Mouse (Mus musculus): Measurements from ENCODE around the gene Crym. TPM values are rescaled to one million over a fixed set of nuclear protein-coding genes. Genes with fewer than 3 reads are reported as not detected.

Gene Crym
- total RNA-seq (2015) (not detected in 2 replicates), total RNA-seq (2017) (not detected in 2 replicates)

DNA sequence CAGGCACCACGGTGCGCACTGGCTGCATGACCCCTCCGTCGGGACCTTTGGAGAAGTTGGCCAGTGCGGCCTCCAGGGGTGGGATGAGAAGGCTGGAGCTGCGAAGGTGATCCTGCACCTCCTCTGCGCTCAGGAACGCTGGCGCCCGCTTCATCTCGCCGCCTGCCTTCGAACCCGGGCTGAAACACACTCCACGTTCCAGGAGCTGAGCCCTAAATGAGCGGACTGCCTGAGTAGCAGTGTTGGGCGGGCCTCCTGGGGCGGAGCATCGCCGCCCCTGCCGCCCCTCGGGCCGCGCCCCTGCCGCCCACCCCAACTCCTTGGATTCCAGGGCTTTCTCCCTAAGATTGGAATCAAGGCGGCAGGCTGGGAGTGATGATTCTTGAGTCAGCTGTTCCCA, at the start of gene Crym:
TSS of gene Crym (minus strand) at position 341 of the 400 bp plus-strand sequence.
- ATAC-seq (ENCODE audit: poor library complexity, severe bottlenecking) = no peak

DNA sequence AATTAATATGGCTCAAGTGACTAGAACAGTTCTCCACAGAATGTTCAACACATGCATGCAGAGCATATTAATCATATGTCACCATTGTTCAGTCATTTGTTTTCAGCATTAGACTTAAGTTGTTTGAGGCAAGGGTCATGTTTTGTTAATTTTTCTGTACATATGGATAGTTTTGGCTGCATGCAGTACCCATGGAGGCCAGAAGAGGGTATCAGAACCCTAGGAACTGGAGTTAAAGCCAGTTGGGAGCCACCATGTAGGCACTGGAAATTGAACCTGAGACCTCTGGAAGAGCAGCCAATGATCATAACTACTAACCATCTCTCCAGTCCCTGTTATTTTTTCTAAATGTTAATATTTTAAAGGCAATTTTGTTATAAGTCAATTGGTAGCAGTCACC, 39.2 kb upstream of the Crym start:
- ATAC-seq (ENCODE audit: poor library complexity, severe bottlenecking) = no peak

DNA sequence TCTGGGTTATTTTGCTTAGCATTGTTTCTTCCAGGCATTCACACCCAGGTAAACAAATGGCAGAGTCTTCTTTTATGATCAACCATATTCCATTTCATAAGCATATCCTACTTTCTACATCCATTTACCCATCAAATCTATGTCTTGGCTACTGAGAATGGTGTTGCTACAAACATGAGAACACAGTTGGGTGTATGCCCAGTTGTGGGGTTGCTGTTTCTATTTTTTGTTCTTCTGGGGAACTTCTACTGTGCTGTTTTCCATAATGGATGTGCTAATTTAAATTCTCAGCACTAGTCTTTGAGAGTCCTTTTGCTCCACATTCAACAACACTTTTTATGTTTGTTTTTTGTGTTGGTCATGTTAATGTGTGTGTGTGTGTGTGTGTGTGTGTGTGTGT, 26.6 kb upstream of the Crym start:
- ATAC-seq (ENCODE audit: poor library complexity, severe bottlenecking) = no peak

DNA sequence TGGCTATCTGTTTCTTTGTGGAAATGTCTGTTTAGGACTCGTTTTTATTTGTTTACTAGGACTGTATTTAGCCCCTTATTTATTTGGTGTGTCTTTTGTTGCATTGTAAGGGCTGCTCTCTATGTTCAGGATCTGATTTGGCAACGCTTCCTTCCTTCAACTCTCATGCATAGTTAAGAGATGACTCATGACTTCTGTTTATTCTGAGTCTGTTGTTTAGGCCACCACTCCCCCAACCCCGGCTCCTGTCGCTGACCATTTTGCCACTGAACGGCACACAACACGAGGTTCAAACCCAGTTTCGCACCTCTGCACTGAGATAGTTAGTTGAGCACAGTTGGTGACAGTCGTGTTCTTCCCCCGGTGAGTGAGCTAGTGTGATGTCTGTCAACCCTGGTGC, 4.1 kb upstream of the Crym start:
- peak; percentile 36 for ATAC-seq (ENCODE audit: poor library complexity, severe bottlenecking)

DNA sequence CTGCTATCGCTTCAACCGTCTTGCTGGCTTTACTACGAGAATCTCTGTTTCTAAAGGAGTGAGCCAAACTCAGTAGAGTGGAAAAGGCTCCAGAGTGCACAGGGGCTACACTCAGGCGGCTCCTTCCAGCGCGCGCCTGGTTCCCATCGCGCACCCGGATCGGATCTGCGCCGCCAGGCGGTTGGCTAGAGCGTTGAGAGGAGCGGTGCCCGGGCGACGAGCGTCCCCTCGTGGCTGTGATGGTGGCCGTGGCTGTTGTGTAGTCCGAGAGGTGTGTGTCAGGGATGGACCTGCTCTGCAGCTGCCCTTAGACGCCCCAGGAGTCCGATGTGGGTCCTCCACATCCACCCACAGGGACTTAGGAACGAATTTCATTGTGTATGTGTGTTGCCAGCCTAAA, 1.9 kb upstream of the Crym start, which contains the start of gene Abca14:
TSS of gene Abca14 (plus strand) at position 173 of the 400 bp plus-strand sequence.
- ATAC-seq (ENCODE audit: poor library complexity, severe bottlenecking) = peak; percentile 76

DNA sequence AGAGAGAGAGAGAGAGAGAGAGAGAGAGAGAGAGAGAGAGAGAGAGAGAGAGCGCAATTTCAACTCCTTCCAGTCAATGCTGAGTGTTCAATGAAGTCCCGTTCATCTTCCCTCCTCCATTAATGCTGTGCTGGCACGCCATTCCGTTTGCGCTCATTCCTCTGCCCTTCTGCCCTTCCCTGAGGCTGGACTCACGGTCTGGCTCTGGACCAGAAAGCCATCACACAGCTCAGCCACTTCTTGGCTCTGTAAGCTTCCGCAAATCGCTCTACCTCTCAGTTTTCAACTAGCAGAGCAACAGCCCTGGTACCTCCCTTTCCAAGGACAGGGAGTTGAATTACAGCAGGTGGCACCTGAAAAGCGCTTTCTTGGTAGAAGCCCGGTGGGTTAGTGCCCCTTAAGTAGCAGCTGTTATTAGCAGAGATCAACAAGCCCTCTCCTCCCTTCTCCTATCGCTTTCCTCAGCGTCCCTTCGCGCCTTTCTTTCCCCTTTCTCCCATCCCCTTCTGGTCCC, 623 bp downstream of the Crym start:
- ATAC-seq (ENCODE audit: poor library complexity, severe bottlenecking) = no peak

DNA sequence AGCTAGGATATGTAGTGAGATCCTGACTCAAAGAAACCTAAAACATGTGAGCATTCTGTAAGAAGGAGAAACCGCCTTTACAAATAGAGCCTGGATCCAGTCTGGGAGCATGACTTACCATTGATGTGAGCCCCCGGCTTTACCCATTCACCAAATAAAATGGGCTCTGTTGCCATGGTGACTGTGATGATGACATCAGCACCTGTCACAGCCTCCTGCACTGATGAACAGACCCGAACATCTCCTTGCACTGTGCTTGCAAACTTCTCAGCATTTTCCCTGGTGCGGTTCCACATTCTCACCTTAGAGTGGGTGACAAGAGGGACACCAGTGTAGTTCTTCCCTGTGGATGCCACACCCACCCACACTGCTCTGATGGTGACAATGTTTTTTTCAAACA, 6.7 kb downstream of the Crym start:
- no peak for ATAC-seq (ENCODE audit: poor library complexity, severe bottlenecking)

DNA sequence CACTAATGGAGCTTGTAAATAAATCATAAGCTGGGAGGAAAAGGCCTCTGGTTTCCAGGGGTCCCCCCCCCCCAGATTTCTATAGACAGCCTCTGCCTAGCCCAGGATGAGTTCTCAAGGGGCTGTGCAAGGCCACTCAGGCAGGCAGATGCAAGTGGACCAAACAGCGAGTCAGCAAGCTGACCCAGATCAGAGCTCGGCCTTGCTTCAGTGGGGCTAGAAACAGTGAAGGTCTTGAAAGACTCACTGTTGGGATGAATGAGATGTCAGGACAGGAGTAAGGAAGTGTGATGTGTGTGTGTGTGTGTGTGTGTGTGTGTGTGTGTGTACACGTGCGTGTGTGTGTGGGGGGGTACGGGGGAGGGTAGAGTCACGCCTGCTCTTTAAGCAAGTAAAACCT, 9.1 kb downstream of the Crym start:
- ATAC-seq (ENCODE audit: poor library complexity, severe bottlenecking) = no peak

DNA sequence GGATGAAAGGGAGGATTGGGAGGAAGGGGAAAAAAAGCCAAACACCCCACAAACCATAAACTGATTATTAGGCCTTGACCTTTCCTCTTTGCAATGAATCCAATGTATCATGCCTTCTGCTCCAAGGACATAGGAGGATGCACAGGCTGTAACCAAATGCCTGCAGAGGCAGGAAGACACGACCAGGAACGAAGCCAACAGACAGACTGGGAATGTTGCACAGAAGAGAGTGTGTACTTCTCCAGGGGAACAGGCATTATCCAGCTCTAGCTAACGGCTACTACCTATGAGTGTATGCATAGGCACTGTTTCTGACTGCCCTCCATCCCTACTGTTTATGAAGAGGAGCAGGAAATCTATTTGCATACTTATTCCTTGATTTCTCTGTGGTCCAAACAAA, 9.7 kb downstream of the Crym start:
- ATAC-seq (ENCODE audit: poor library complexity, severe bottlenecking) = no peak

DNA sequence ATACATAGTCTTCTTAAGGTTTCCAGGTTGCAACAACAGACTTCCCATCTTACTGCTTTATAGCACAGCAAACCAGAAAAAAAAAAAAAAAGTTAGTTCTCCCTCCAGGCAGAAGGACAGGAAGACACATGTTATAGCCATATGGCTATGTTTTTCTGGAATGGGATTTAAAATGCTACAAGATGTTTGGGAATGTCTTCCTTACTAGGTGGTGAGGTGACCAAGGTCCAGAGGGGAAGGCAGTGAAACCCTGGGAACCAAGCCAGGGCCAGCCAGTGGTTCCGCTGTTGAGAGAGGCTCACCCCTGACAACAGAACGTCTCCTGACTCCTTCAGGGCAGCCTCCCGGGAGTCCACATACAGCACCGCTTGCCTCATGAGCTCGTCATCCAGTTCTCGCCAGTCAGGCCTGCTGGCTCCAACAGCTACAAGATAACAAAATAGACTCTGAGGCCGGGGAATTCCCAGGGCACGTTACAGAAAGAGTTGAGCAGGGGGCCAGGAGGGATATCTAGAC, 11.7 kb downstream of the Crym start:
- ATAC-seq (ENCODE audit: poor library complexity, severe bottlenecking) = no peak

DNA sequence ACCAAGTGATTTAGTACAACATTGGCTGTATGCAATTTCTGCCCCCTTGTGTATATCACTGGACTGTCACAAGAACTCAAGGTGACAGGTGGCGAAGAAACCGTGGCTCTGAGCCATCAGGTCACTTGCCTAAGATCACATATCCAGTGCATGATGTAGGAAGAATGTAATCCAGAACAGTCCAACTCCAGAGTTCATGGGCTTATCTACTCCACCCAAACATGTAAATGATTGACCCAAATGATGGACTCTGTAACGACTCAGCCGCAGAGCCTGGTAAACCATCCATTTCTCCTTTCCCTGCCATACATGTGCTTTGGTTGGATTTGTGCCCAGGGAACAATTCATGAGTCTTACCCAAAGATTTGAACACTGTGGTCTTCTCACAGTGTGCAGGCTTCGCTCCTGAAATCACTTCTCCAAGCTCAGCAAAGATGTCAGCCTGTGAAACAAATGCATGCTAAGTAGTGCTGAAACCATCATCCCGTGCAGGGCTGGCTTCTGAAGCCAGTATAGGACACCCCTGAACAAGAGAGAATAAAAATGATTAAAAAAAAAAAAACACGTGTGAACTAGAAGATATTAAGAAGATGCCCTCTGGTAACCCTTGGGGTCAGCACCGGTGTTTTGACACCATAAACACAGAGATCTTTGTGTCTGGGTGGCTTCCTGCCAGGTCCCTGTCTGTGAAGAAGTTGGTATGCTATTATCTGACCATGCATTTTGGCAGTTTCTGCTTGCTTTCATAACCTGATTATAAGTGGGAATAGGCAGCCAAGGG, 12.4 kb downstream of the Crym start:
- no peak for ATAC-seq (ENCODE audit: poor library complexity, severe bottlenecking)

DNA sequence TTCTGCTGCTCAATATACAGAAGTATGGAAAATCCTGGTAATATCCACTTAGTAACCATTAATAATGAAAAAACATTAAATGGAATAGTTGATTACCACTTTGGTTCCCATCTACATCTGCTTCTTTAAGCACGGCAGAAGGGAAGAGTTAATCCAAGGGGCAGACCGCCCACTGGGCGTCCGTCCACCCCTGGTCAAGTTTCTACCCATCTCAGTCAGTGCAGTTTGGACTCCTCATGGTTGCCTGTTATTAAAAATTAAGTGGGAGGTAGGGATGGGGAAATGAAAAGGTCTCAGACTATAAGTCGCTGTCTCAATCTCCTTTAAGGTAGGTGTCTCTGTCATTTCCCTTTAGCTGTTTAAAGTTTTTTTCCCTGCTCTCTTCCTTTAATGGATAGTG, 13.0 kb downstream of the Crym start:
- no peak for ATAC-seq (ENCODE audit: poor library complexity, severe bottlenecking)

DNA sequence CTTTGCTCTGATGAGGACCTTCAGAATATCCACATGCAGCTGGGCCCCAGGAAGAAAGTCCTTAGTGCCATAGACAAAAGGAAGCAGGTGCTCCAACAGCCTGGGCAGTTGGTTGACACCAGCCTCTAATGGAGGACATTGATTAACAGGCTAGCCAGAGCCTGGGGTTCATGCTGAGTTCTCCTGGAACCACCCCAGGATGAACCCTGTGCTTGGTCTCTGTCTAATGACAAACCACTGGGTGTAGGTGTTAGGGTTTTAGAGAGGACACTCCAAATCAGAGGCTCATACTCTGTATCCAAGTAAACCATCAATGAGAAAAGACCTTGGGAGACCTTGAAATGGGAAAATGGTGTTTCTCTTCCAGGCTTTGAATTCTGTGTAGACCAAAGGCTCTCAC, 19.0 kb downstream of the Crym start:
- no peak for ATAC-seq (ENCODE audit: poor library complexity, severe bottlenecking)

DNA sequence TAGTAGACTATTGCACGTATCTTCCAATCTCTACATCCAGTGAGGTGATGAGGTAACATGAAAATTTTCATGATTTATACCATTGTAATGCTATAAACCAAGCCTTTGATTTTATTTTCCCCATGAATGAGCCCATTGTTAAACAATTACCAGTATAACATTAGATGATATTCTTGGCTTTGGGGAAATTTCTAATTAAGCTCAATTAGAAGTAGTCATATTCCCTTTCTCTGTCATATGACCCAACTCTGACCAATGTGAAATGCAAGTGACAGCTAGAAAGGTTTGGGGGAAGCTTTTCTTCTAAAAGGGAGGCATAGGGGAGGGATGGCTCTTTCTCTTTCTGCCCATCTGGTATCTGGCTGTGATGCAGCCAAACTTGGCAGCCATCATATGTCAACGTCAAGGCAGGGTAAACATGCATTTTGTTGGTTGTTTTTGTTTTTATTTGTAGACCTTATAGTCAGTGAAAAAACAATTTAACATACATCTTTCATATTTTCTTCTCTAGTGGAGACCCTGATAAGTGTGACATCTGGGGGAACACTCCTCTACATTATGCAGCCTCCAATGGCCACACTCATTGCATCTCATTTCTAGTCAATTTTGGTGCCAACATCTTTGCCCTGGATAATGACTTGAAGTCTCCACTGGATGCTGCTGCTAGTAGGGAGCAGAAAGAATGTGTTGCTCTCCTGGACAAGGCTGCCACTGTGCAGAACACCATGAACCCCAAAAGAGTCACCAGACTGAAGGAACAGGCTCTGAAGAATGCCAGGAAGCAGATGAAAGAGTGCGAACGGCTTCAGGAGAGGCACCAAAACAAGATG, 20.3 kb downstream of the Crym start:
- no peak for ATAC-seq (ENCODE audit: poor library complexity, severe bottlenecking)

DNA sequence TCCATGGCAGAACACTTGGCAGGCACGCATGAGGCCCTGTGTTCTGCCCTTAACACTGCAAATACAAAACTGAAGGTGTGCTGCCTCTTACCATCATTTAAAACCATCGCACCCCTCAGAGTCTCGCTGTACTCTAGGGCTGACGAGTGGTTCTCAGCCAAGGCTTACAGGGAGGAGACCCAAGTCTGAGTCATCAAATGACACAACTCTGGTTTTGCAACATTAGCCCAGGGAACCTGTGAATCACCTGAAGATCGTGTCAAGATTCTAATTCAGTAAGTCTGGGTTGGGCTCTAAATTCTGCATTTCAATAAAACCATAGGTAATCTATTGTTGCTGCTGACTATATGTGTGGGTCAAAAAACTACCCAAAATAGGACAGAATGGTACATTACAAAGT, 21.4 kb downstream of the Crym start:
- ATAC-seq (ENCODE audit: poor library complexity, severe bottlenecking) = no peak

DNA sequence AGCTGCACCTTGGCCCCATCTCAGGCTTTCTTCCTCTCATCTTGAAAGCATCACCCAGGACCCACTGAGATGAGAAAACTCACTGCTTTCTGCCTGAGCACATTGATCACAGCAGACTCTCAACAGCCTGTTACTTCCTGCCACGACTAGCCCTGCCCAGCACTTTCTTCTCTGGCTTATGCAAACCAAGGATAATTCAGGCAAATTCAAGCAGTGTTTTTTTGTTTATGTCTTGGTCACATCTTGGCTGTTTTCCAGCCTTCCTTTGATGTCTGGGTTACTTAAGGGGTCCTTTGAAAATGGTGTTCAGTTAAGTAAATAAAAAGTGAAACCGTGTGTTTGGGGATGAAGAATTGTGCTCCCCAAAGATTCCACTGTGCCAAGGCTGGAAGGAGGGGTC, 23.0 kb downstream of the Crym start:
- no peak for ATAC-seq (ENCODE audit: poor library complexity, severe bottlenecking)

DNA sequence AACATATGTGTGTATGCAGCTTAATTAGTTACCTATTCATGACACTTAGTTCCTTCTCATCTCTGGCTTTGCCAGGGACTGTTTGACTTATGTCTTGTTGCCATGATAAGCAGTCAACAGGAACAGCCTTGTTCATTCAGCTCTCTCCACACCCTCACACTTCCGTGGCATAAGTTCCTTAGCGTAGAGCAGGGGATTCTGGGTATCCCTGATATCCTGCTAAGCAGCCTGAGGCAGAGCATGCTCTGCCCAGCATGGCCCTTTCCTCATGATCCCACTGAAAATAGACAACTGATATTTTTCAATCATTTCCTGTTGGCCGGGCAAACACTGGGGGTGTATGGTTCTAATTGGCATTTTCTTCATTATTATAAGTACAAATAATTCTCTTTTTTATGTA, 24.3 kb downstream of the Crym start:
- no peak for ATAC-seq (ENCODE audit: poor library complexity, severe bottlenecking)

DNA sequence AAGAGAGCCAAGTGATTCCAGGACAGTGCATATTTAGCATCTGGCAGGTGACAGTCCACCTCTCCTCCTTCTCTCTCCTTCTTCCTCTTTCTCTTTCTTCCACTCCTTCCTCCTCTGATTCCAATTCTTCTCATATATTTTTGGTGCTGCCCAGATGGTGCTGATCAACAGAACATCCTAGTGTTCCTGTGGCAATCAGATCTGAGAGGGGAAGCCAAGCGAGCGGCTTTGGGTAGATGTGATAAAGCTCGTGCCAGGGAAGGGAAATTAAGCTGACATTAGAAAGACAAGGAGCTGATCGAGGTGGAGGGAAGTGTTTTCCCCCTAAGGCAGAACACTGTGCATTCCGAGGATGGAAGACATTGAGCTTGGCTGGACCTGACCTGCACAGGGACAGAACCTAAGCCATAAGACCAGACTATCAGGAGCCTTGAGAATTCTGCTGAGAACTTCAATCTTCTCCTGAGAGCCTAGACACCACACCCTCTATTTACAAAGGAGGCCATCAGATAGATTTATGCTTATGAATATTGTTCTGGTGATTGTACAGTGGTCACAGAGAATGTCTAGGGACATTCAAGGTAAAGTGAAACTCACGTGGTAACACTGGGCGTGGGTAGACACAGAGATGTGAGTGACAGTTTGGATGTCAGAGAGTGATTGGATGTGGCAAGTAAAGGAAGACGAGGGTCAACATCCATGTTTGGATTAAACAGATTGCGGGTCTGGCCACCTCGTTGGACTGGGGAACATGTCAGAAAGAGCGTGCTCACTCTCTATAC, 27.0 kb downstream of the Crym start:
- no peak for ATAC-seq (ENCODE audit: poor library complexity, severe bottlenecking)

DNA sequence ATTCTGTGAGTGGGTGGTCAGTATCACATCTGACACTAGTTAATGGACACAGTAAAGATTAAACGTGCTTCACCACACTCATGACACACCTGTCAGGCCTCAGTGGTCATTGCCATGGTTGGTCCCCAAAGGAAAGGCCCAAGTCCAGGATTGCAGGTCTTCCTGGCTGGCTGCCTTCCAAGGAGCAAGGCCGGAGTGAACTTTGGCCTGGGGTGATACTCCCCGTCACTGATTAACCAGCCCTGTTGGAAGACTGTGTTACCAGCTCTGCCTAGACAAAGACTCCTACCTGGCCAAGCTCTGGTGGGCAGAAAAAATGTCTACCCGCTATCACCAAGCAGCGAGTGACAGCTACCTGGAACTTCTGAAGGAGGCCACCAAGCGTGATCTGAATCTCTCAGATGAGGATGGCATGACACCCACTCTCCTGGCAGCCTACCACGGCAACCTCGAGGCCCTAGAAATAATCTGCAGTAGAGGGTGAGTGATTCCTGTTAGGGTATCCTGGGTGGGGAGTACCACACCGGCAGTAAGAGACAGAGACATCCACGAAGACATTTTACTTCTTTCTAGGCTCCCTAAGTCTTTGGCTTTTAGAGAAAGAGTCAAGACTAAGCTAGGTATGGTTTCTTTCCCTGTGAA, 28.2 kb downstream of the Crym start, which contains the start of gene Anks4b:
TSS of gene Anks4b (plus strand) at position 256 of the 642 bp plus-strand sequence.
- ATAC-seq (ENCODE audit: poor library complexity, severe bottlenecking) = no peak

DNA sequence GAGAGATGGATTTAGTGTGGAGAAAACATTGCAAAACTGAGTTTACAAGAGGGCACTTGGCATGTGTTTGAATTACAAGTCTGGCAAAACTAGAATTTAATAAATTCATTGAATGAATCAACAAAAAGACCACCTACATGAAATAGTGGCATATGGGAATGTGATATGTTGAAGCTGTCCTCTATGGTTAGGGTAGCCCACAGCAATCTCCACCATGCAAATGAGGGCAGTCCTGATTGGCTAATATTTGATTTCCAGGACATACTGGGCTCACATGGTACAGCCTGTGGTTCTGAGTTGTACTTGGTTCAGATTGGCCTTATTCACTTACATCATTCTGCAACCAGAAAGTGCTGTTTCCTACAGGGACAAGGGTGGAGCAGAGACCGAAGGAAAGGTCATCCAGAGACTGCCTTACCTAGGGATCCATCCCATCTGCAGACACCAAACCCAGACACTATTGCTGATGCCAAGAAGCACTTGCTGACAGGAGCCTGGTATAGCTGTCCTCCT, 29.7 kb downstream of the Crym start:
- ATAC-seq (ENCODE audit: poor library complexity, severe bottlenecking) = no peak
